Mouse (Mus musculus) kidney, postnatal 4 days (tissue): ENCODE measurements around the gene Usp40.
A peak's percentile ranks its signal among the peaks of the same experiment; 100 is the strongest.
"Not testable (repeated sequence)": the region's sequence is repeated elsewhere in the genome, so short reads cannot be mapped to it uniquely, and the experiment has no call there.

ENCODE experiments used
- DNase-seq, 2 experiments: peaks; one replicate each; pipeline ENCODE4 v3.0.0; 2021; ENCODE audit warnings: mixed read lengths in 2 of 2

Gene Usp40

DNA sequence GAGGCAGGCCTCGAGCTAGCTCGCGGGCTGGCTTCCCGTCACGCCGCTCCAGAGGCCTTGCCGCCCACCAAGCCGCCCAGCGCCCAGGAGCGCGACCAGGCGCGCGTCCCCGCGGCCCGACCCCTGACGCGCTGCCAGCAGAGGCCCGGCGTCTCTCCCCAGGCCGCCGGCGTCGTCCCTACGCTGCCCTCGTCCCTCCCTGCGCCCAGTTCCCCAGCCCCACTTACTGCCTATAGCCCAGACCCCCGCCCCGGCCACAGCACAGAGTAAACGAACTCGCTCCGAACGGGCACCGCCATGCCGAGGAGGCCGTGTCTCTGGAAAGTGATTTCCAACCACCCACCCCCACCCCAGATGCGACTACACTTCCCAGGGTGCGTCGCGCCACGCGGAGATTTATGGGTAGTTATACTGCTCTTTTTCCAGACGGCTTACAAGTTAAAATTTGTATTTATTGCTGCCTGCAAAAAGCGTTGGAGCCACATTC lies at the start of gene Usp40:
Usp40 (minus strand) TSS at position 341 of the 487 bp plus-strand sequence.
- DNase-seq: peak; percentile 85 to 91

GRCm38 (mm10) chr1:88055088-88055487 lies 46.7 kb upstream of the Usp40 start, which contains the start of gene Ugt1a10:
Gene Ugt1a10 (plus strand): TSS chr1:88055388.
- no peak for DNase-seq

DNA sequence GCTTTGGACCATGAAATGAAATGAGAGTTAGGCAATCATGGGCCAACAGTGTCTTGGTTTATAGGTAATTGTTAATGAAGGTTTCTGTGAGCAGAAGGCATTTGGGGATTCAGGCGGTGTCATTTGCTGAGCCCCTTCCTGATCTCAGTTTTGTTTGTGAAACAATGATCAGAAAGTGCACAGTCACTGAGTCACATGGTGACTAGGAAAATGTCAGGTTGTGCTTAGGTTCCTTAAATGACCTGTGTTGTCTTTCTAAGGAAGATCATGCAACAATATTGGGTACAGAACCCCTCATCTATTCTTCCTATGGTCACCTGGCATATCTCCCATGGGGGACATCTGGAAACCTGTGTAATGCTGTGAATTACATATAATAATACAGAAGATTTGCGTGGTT lies 39.1 kb upstream of the Usp40 start:
- DNase-seq: not testable (repeated sequence)

DNA sequence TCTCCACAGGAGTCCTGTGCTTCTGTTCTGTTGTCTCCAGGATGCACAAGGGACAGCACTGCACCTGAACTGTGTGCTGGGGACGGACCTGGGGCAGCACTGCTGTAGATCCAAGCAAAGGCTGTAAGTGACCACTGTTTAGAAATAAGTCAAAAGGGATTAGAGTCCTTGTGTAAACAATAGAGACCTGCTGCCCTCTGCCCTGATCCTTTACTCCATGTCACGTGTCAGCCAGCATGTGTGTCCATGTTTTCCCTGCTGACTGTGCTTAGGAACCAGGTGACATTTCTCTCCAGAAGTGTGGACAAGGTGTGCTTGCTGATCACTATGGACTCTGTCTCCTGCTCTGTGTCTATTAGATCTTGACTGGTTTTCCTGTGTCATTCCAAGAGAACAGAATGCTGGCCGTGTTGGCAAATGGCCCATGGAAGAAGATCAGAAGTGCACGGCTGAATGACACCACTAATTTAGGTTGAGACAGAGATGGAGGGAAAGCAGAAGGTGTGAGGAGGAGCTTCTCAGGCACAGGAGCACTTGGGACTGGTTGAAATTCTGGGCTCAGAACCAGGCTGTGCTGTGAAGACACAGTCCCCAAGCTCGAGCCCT lies 36.6 kb upstream of the Usp40 start:
- peak; percentile 7 to 18 for DNase-seq

DNA sequence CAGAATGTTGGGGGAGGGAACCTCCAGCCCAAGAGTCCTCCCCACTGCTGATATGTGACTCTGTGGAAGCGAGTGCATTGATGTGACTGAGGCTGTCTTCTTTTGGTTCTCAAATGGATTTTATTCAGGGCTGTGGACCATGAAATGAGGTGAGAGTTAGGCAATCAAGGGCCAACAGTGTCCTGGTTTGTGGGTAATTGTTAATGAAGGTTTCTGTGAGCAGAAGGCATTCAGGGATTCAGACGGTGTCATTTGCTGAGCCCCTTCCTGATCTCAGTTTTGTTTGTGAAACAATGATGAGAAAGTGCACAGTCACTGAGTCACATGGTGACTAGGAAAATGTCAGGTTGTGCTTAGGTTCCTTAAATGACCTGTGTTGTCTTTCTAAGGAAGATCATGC lies 34.7 kb upstream of the Usp40 start:
- not testable (repeated sequence) for DNase-seq

DNA sequence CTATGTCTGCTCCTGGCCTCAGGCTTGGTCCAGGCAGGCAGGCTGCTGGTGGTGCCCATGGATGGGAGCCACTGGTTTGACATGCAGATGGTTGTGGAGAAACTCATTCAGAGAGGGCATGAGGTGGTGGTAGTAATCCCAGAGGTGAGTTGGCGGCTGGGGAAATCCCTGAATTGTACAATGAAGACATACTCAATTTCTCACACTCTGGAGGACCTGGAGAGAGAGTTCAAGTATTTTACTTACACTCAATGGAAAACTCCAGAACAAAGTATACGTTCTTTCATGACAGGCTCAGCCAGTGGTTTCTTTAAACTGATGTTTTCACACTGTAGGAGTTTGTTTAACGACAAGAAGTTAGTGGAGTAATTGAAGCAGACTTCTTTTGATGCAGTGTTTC lies 16.9 kb upstream of the Usp40 start:
- not testable (repeated sequence) for DNase-seq

DNA sequence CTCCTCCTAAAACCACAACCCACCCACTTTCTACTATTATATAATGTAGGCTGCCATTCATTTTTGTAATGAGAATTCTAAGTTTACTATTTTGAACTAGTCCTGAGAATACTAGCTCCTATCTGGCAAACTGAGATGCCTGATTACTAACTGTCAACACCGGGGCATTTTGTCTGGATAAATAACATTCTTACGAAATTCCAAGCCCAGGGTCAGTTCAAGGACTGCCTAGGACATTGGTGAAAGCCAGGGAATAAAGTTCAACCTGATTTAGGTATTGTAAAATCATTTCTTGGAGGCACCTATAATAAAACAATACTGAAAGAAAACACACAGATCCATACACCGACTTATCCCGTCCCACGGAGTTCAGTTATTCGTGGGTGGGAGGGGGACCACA lies 7.0 kb upstream of the Usp40 start:
- no peak for DNase-seq

DNA sequence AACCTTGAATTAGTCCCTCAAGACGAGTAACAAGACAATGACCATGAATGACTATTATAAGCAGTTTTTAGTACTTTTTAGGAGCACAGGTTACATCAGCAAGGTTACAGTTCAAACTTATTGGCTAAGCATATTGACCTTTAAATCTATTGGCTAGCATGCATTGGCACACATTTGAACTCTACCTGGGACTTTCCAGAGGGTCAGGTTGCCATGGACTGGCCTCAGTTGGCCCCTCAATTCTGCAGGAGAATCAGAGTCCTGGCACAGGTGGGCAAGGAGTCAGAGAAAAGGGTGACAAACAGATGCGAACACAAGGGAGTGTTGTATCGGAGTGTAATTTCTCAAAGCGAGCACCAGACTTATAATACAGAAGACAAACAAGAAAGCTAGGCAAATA lies 6.3 kb upstream of the Usp40 start:
- no peak for DNase-seq

DNA sequence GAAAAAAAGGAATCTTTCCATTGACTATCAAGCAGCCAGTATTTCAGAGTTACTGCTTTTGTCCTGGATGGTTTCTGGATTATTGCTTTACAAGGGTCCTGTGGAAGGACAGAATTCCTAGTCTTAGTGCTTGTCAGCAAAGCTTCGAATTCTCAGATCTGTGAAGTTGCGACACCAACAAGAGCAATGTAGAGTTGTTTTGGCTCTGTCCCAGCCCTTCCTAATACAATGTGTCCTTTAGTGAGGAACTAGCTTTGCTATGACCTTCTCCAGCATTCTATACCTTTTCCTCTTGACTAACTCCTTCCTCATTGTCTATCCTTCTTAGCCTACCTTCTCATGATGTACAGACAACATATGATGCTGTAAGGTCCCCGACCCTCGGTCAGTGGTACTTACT lies 5.8 kb upstream of the Usp40 start:
- no peak for DNase-seq

DNA sequence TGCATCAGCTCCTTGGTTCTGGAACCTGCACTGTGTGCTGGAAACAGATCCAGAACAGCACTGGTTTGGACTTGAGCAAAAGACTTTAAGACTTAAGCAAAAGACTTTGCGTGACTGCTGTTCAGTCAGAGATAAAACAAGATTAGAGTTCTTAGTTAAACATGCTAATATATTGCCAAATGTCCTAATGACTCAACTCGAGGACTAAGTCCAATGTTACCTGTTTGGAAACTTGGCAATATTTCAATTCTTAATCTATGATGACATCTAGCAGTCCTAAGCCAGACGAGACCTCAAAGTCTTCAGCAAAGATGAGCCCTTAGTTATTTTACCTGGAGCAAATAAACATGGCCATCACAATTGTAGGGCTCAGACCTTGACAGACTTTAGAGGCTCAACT lies 5.4 kb upstream of the Usp40 start:
- no peak for DNase-seq

DNA sequence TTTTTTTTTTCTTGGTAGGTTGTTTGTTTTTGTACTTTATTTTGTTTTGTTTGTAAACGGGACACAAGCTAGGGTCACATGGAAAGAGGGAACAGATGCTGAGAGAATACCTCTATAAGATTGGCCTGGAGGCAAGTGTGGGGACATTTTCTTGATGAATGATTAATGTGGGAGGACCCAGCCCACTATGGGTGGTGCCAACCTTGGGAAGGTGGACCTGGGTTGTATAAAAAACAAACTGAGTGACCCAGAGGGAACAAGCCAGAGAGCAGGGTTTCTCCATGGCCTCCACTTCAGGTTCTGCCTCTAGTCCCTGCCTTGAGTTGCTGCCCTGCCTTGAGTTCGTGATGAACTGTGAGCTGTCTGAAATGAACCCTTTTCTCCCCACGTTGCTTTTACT lies 1.2 kb upstream of the Usp40 start:
- DNase-seq: no peak

DNA sequence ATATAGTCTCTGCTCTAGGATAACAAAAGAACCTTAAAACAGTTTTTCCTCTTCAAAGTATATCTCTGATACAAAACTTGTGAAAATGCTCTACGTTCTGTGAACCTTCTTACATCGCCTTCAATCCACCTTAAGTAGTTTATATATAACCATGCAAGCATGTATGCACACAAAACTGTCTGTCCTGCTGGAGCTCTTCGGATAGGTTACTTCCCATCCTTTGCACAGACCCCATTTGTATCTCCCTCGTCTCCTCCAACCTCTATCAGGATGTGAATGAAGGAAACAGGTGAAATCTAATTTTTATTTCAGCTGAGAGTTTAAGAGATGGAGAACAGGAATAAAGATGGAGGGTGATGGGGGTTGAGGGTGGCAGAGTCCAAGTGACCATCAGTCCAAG lies 384 bp upstream of the Usp40 start:
- no peak for DNase-seq

DNA sequence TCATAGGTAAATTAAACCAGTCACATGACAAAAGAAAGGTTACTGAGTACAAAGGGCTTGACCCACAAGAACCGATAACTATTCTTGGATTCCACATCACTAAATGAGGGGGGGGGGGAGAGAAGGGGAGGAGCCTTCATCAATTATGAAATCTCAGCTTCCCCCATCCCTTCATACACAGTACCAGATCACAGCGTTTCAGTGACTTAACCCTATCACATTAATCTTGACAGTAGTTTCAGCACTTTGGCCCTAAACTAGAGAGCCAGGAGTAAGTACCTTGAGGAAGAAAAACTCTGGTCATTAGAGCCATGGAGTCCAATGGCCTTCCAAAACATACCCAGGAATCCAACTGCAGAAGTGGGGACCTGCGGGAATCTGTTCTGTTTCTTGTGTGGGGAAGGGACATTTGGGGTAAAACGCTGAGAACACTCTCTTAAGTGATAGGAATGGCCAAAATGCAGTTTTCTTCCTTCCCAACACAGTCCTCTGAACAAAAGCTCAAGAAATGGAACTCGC lies 600 bp downstream of the Usp40 start:
- no peak for DNase-seq

DNA sequence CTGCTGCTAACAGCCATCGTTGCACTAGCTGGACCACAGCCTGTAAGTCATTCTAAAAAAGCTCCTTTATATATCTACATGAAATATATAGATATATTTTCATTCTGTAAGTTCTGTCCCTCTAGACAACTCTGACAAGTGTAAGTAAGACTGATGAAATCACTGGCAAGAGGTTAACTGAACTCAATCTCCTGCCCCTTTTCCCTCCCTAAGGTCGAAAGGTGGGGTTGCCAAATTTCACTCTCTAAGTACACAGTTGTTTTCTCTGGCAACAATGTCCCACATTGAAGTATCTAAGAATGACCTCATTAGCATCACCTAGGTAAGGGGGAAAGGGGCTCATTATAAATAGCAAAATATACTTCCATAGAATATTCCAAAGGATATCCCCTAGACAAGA lies 15.6 kb downstream of the Usp40 start:
- no peak for DNase-seq

GRCm38 (mm10) chr1:87982291-87982690 lies 26.1 kb downstream of the Usp40 start:
- DNase-seq: no peak

DNA sequence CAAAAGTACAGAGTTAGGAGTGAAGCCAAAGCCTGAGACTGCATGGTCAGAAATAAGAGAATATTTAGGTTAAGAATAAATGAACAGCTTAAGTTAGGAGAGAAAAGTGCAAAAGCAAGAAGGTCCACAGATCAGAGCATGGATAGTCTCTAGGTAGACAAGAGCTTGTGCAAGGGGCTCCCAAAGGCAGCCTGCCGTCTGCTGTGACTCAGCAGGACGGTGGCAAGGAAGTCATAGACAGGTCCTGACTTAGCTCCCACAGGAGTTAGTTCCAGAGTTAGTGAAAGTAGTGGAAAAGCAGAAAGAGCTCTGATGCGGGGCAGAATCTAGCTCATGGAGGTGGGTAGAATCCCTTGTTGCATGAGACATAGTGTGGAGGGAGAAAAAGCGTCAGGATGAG lies 38.0 kb downstream of the Usp40 start:
- no peak for DNase-seq

DNA sequence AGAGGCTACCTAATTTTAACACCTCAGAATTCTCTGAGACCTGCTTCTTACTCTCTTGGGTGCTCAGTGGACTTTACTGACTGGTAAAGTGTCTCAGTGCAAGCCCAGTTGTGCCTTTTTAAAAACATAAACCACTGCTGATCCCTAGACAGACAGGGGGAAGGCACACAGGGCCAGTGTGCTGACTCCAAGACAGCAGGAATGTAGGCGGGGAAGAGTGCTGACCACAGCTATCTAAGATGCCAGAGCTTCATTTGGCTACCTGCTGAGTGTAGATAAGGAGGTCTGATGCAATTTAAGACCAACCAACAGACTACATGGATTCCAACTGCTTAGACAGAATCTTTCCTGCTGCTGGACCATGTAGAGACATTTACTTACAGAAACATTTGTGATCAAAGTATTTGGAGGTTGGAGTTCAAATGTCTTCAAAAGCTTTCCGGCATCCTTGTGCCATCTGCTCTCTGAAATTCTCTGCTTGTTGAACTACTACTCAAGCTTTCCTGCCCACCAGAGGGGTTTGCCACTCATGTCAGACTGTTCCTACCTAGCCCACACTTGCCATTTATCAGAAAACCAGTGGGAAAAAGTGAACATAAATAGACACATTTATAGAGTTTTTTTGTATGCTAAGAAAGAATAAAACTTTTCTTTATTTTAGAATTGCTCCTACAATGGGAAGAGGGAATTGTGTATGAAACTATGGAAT lies 46.7 kb downstream of the Usp40 start:
- no peak for DNase-seq

- DNase-seq: no peak
These were observed 47.6 kb downstream of the Usp40 start for GRCm38 (mm10) chr1:87960752-87961151.

GRCm38 (mm10) chr1:87959998-87960431 lies 48.3 kb downstream of the Usp40 start:
- DNase-seq: no peak

- DNase-seq: no peak
These were observed 48.8 kb downstream of the Usp40 start for GRCm38 (mm10) chr1:87959532-87959931.

- no peak for DNase-seq
These were observed 49.4 kb downstream of the Usp40 start for GRCm38 (mm10) chr1:87958931-87959330.

GRCm38 (mm10) chr1:87953073-87953472 lies 55.3 kb downstream of the Usp40 start:
- DNase-seq: no peak

DNA sequence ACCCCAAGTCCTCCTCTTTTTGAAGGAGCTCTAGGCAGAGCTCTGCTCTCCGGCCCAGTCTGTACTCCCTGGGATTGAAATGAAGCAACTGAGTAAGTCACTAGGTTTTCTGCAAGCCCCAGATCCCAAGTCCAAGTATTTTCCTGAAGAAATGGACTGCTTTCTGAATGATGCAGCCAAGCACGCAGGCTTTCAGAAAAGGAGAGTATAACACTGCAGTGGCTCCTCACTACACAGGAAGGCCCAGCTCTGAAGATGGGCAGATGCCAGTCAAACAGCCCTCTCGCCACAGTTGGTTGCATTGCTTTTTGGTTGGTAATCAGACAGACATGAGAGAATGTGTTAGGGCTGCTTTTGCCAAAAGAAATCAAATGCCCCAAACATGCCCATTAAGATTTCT lies 56.7 kb downstream of the Usp40 start:
- no peak for DNase-seq

DNA sequence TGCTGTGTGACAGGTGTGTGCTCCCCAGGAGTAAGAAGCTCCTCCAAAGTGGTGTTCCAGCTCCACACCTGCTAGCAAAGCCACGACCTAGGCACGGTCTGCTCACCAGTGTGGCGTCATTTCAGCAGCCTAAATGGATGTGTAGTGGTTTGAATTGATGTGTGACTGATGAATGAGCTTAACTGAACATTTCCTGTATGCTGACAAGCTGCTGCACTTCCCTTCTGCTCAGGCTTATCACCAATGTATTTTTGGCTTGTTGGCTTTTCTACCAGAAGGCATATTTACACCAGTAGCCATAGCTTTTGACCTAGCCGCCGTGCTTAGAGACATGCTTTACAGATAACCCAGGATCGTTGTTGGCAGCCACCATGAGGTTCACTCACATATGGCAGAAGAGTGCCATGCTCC lies 60.7 kb downstream of the Usp40 start:
- no peak for DNase-seq
